Mouse (Mus musculus) MEL (cell line): Measurements from ENCODE around the gene Socs5. TPM values are rescaled to one million over a fixed set of nuclear protein-coding genes. Genes with fewer than 3 reads are reported as not detected.

Experiments
- DNase-seq: peaks from one replicate; pipeline ENCODE4 v3.0.0; 2011; ENCODE audit warnings: low read depth, low spot score
- H3K27ac ChIP-seq: 2 replicates; pipeline ENCODE4 v1.5.1; 2012; ENCODE audit warnings: low read depth, mild to moderate bottlenecking, control low read depth, low read length, moderate library complexity; ENCODE audit not compliant: control insufficient read depth
- H3K27me3 ChIP-seq, 2 experiments: fragments of 150-350 bp in 1 of 2; sonication (generic) in 1 of 2; 2 replicates each; pipeline ENCODE4 v1.6.1; 2012; ENCODE audit warnings: low read length in 2 of 2, mild to moderate bottlenecking in 2 of 2, improper control_type of control experiment in 1 of 2, moderate library complexity in 1 of 2; ENCODE audit not compliant: insufficient read depth in 2 of 2, control insufficient read depth in 1 of 2
- H3K36me3 ChIP-seq, 2 experiments: 2 replicates each; pipeline ENCODE4 v1.6.1; 2012 to 2014; ENCODE audit warnings: low read length in 2 of 2, improper control_type of control experiment in 1 of 2, inconsistent platforms in 1 of 2, mild to moderate bottlenecking in 1 of 2; ENCODE audit not compliant: insufficient read depth in 2 of 2, control insufficient read depth in 1 of 2
- H3K4me1 ChIP-seq, 2 experiments: fragments of 150-350 bp in 1 of 2; sonication (generic) in 1 of 2; 2 replicates each; pipeline ENCODE4 v1.6.1; 2012; ENCODE audit warnings: low read length in 2 of 2, improper control_type of control experiment in 1 of 2, mild to moderate bottlenecking in 1 of 2; ENCODE audit not compliant: insufficient read depth in 2 of 2, control insufficient read depth in 1 of 2
- H3K4me3 ChIP-seq, 2 experiments: fragments of 150-350 bp in 1 of 2; sonication (generic) in 1 of 2; 2 replicates each; pipeline ENCODE4 v1.5.1; 2012; ENCODE audit warnings: low read depth in 2 of 2, low read length in 2 of 2, mild to moderate bottlenecking in 2 of 2, moderate library complexity in 2 of 2, control low read depth in 1 of 2, improper control_type of control experiment in 1 of 2; ENCODE audit not compliant: control insufficient read depth in 1 of 2, insufficient read depth in 1 of 2
- H3K79me2 ChIP-seq: 2 replicates; pipeline ENCODE4 v1.6.1; 2012; ENCODE audit warnings: mild to moderate bottlenecking, low read length, moderate library complexity; ENCODE audit not compliant: control insufficient read depth, poor library complexity, insufficient read depth
- H3K9ac ChIP-seq: 2 replicates; pipeline ENCODE4 v1.6.1; 2012; ENCODE audit warnings: low read depth, mild to moderate bottlenecking, control low read depth, low read length, moderate library complexity; ENCODE audit not compliant: control insufficient read depth, poor library complexity, severe bottlenecking
- H3K9me3 ChIP-seq: fragments of 150-350 bp; sonication (generic); replicated peaks from 2 replicates; pipeline ENCODE4 v1.6.1; 2012; ENCODE audit warnings: mild to moderate bottlenecking, low read length, improper control_type of control experiment, moderate library complexity; ENCODE audit not compliant: insufficient read depth
- BHLHE40 ChIP-seq: IDR thresholded peaks from 2 replicates; pipeline ENCODE4 v1.6.1; 2012; ENCODE audit warnings: low read depth, mild to moderate bottlenecking, inconsistent platforms, low read length, improper control_type of control experiment, borderline replicate concordance
- CHD1 ChIP-seq: IDR thresholded peaks from 2 replicates; pipeline ENCODE4 v1.6.1; 2012; ENCODE audit warnings: low read depth, mild to moderate bottlenecking, inconsistent platforms, low read length, improper control_type of control experiment
- CTCF ChIP-seq, 3 experiments: IDR thresholded peaks in 2 of 3; conservative IDR thresholded peaks in 1 of 3; 2 replicates each; pipeline ENCODE4 v1.5.1; 2011 to 2012; ENCODE audit warnings: low read length in 3 of 3, low read depth in 2 of 3, mild to moderate bottlenecking in 2 of 3, improper control_type of control experiment in 1 of 3, inconsistent platforms in 1 of 3, mixed read lengths in 1 of 3, moderate library complexity in 1 of 3; ENCODE audit not compliant: control insufficient read depth in 1 of 3, insufficient read depth in 1 of 3, poor library complexity in 1 of 3, severe bottlenecking in 1 of 3
- E2F4 ChIP-seq: IDR thresholded peaks from 2 replicates; pipeline ENCODE4 v1.6.1; 2011; ENCODE audit warnings: low read depth, low read length, improper control_type of control experiment, borderline replicate concordance
- ELF1 ChIP-seq: IDR thresholded peaks from 2 replicates; pipeline ENCODE4 v1.6.1; 2014; ENCODE audit warnings: low read depth, mild to moderate bottlenecking, inconsistent platforms, low read length, improper control_type of control experiment, moderate library complexity
- EP300 ChIP-seq, 2 experiments: IDR thresholded peaks; 2 replicates each; pipeline ENCODE4 v1.6.1; 2011; ENCODE audit warnings: improper control_type of control experiment in 2 of 2, low read length in 2 of 2, low read depth in 1 of 2, mild to moderate bottlenecking in 1 of 2
- GATA1 ChIP-seq: IDR thresholded peaks from 2 replicates; pipeline ENCODE4 v1.6.1; 2011; ENCODE audit warnings: low read depth, low read length, improper control_type of control experiment
- MAFK ChIP-seq: IDR thresholded peaks from 2 replicates; pipeline ENCODE4 v1.6.1; 2011; ENCODE audit warnings: low read depth, mild to moderate bottlenecking, low read length, improper control_type of control experiment, borderline replicate concordance
- MAZ ChIP-seq: IDR thresholded peaks from 2 replicates; pipeline ENCODE4 v1.6.1; 2012; ENCODE audit warnings: low read depth, mild to moderate bottlenecking, inconsistent platforms, low read length, improper control_type of control experiment
- MEF2A ChIP-seq: IDR thresholded peaks from 2 replicates; pipeline ENCODE4 v1.6.1; 2014; ENCODE audit warnings: low read depth, mild to moderate bottlenecking, inconsistent platforms, low read length, improper control_type of control experiment; ENCODE audit not compliant: poor library complexity, insufficient replicate concordance, severe bottlenecking; ENCODE audit errors: extremely low read depth
- MYB ChIP-seq: IDR thresholded peaks from 2 replicates; pipeline ENCODE4 v1.6.1; 2011; ENCODE audit warnings: mild to moderate bottlenecking, low read depth, low read length, improper control_type of control experiment
- NELFE ChIP-seq: IDR thresholded peaks from 2 replicates; pipeline ENCODE4 v1.6.1; 2011; ENCODE audit warnings: low read depth, low read length, improper control_type of control experiment
- NRF1 ChIP-seq: IDR thresholded peaks from 2 replicates; pipeline ENCODE4 v1.6.1; 2014; ENCODE audit warnings: low read depth, mild to moderate bottlenecking, inconsistent platforms, low read length, improper control_type of control experiment, moderate library complexity; ENCODE audit not compliant: poor library complexity, insufficient read depth, severe bottlenecking
- POLR2AphosphoS5 ChIP-seq: IDR thresholded peaks from 2 replicates; pipeline ENCODE4 v1.6.1; 2012; ENCODE audit warnings: low read depth, borderline replicate concordance, mild to moderate bottlenecking, inconsistent platforms, low read length, moderate library complexity, mixed read lengths
- SMC3 ChIP-seq: IDR thresholded peaks from 2 replicates; pipeline ENCODE4 v1.6.1; 2011; ENCODE audit warnings: low read depth, low read length, improper control_type of control experiment
- TAL1 ChIP-seq: IDR thresholded peaks from 2 replicates; pipeline ENCODE4 v1.6.1; 2012; ENCODE audit warnings: mild to moderate bottlenecking, inconsistent platforms, low read length, moderate library complexity, mixed read lengths
- TBP ChIP-seq: IDR thresholded peaks from 2 replicates; pipeline ENCODE4 v1.8.0; 2011; ENCODE audit warnings: low read depth, low read length, improper control_type of control experiment
- TCF12 ChIP-seq: IDR thresholded peaks from 2 replicates; pipeline ENCODE4 v1.6.1; 2014; ENCODE audit warnings: low read depth, mild to moderate bottlenecking, inconsistent platforms, low read length, improper control_type of control experiment, moderate library complexity
- UBTF ChIP-seq: IDR thresholded peaks from 2 replicates; pipeline ENCODE4 v1.6.1; 2012; ENCODE audit warnings: low read depth, mild to moderate bottlenecking, inconsistent platforms, low read length, improper control_type of control experiment, moderate library complexity, borderline replicate concordance; ENCODE audit not compliant: insufficient read depth
- USF1 ChIP-seq: IDR thresholded peaks from 2 replicates; pipeline ENCODE4 v1.6.1; 2014; ENCODE audit warnings: low read depth, mild to moderate bottlenecking, inconsistent platforms, low read length, improper control_type of control experiment, moderate library complexity
- USF2 ChIP-seq, 2 experiments: IDR thresholded peaks; 2 replicates each; pipeline ENCODE4 v1.6.1; 2011 to 2012; ENCODE audit warnings: improper control_type of control experiment in 2 of 2, low read length in 2 of 2, borderline replicate concordance in 1 of 2, inconsistent platforms in 1 of 2, low read depth in 1 of 2, mild to moderate bottlenecking in 1 of 2; ENCODE audit not compliant: insufficient read depth in 1 of 2
- ZC3H11A ChIP-seq: IDR thresholded peaks from 2 replicates; pipeline ENCODE4 v1.6.1; 2012; ENCODE audit warnings: low read depth, mild to moderate bottlenecking, inconsistent platforms, low read length, improper control_type of control experiment
- ZNF384 ChIP-seq: IDR thresholded peaks from 2 replicates; pipeline ENCODE4 v1.6.1; 2012; ENCODE audit warnings: low read depth, mild to moderate bottlenecking, inconsistent platforms, low read length, improper control_type of control experiment
- polyA plus RNA-seq, 2 experiments: library from polyadenylated mRNA; stranded (reverse) in 1 of 2; unstranded in 1 of 2; fragments of >175 nt in 1 of 2; fragments of >200 nt in 1 of 2; gene quantifications; 2 replicates each; pipeline versions ENCODE4 v1.2.1 to v1.2.4; 2012; ENCODE audit warnings: low replicate concordance in 2 of 2, low read depth in 1 of 2; ENCODE audit not compliant: insufficient read length in 2 of 2, insufficient read depth in 1 of 2, missing spikeins in 1 of 2
- total RNA-seq: library from RNA; depleted of rRNA; stranded (reverse); fragments of 300-350 nt; gene quantifications from 2 replicates; pipeline ENCODE4 v1.2.3, GENCODE M21; 2012

Gene Socs5
- total and polyA plus RNA-seq, 3 experiments: 6.4 to 9.7 TPM; not detected in 1

DNA sequence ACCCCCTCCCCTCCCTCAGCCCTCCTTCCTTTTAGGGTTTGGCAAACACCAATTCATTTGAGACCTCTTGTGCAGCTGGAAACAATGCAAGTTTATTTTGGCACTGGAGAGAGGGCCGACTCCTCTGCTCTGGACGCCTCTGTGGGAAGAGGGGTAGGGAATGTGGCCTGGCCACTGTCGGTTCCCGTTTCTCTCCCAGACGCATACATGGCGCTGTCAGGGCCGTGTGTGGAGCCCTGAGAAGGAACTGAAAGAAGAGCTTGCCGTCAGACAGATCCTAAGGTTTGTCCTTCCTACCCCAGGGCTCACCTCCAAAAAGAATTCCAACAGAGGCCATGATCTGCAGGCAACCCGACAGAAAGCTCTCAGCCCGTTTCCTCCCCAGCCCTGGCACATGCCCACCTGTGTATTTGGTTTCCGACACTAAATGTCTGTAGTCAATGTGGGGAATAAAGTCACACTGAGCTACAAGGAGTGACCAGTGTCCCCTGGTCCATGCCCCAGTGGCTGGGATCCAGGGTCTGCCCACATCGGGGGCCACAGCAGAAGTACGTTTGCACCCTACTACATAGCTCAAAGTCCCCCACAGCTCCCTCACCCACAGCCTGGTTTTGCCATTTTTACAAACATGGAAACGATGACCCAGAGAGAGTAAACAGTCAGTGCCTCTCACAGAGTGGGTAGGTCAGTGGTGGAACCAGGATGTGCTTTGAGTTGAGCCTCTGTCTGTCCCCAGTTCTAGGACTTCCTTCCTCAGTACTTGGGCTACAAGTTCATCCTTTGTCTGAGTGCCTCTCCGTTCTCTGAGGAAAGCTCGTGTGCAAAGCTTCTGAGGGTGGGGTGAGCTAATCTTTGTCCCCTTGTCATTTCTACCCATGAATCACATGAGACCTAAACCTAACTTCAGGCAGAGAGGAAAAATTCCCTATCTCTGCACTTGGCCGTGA is 68.9 kb downstream of the Socs5 start:
- H3K79me2 ChIP-seq: no peaks in the 10 kb centered on the region
- peaks cover 5 to 10% of the 10 kb centered on the region in 2 experiments for H3K4me1 ChIP-seq
- H3K4me3 ChIP-seq: no peak overlapping the region
- H3K27ac ChIP-seq: no peak overlapping the region
- peaks cover 0 to 4% of the 10 kb centered on the region in 2 experiments; a peak in 2 of 4 replicates for H3K27me3 ChIP-seq
- no peak for DNase-seq
- TF ChIP-seq CTCF (IDR thresholded peaks at IDR 0.05 in 2 of 3, conservative IDR thresholded peaks at IDR 0.05 in 1 of 3; ENCODE audit: control insufficient read depth in 1 of 3, insufficient read depth in 1 of 3, low read depth in 2 of 3, low read length in 3 of 3, poor library complexity in 1 of 3, severe bottlenecking in 1 of 3) (no peak), USF1 (no peak), E2F4 (no peak), MAZ (no peak), TAL1 (no peak), EP300 (IDR thresholded peaks at IDR 0.05; ENCODE audit: low read depth in 1 of 2, low read length in 2 of 2) (no peak), TCF12 (no peak), TBP (no peak), BHLHE40 (no peak), NRF1 (no peak)
- peaks cover 0 to 7% of the 10 kb centered on the region in 2 experiments; a peak in 2 of 4 replicates for H3K36me3 ChIP-seq
- H3K9ac ChIP-seq: no peak overlapping the region
- H3K9me3 ChIP-seq: no peaks in the 10 kb centered on the region

DNA sequence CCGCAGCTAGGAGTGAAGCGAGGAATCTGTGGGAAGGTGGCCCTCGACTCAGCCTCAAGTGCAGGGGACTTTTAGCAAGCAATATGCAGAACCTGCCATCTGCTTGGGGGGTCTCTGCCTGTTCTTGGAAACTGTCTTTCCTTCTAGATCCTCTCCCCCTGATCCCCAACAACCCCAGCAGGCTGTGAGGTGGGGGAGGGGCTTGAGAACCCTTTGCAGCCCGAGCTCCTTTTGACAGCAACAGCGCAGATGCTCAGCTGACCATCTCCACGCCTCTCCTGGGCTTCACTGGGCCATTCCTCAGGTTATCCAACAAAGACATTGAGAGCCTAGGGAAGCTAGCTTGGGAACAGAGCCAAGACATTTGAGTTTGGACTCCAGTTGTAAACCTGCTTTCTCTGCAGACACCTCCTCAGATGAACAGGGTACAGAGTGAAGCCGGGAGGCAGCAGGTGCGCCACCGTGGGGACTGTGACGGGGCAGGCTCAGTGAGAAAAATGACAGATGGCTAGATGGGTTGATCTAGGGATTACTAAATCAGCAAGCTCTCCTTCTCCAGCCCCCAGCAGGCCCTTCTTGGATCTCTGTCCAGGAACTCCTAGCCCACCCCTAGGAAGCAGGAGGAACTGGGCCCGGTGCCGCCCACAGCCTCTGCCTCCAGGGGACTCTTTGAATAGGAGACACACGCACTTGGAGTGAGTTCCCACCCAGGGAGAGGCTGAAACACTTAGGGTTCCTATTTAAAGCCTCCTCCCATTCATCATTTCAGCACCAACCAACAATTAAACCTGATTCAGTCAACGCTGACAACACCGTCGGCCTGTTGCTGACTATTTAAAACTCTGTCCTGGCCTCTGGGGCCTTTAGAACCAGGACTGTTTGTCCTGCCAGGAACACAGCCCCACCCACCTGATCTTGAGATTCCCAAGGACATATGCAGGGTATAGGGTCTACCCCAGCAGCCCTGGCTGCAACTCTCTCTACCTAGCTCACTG is 71.4 kb downstream of the Socs5 start:
- H3K4me1 ChIP-seq: peaks cover 6 to 22% of the 10 kb centered on the region in 2 experiments
- H3K9ac ChIP-seq: no peak overlapping the region
- H3K9me3 ChIP-seq: no peaks in the 10 kb centered on the region
- TF ChIP-seq SMC3 (no peak), ZC3H11A (no peak), MAFK (no peak), BHLHE40 (no peak), NRF1 (no peak), MAZ (no peak), UBTF (no peak), ELF1 (no peak), MYB (no peak), CHD1 (no peak), POLR2AphosphoS5 (no peak), MEF2A (no peak), NELFE (no peak), ZNF384 (no peak), GATA1 (no peak), E2F4 (no peak), USF1 (no peak), EP300 (IDR thresholded peaks at IDR 0.05; ENCODE audit: low read depth in 1 of 2, low read length in 2 of 2) (no peak), TBP (no peak), USF2 (IDR thresholded peaks at IDR 0.05; ENCODE audit: borderline replicate concordance in 1 of 2, insufficient read depth in 1 of 2, low read depth in 1 of 2, low read length in 2 of 2) (no peak)
- TF ChIP-seq, all 39 proteins: peak for 0
- peaks cover 0 to 3% of the 10 kb centered on the region in 2 experiments; a peak in 2 of 4 replicates for H3K27me3 ChIP-seq
- H3K4me3 ChIP-seq: no peak overlapping the region
- H3K79me2 ChIP-seq: no peaks in the 10 kb centered on the region
- DNase-seq: no peak
- no peak overlapping the region for H3K27ac ChIP-seq
- peaks cover 0 to 12% of the 10 kb centered on the region in 2 experiments; a peak in 2 of 4 replicates for H3K36me3 ChIP-seq
